Mouse (Mus musculus) mesoderm, embryonic 11.5 days (tissue): Measurements from ENCODE around the gene 2810021J22Rik.

Experiments
- DNase-seq: peaks from one replicate; pipeline ENCODE4 v3.0.0-alpha.2; 2012; ENCODE audit warnings: low read depth, low spot score

The 2810021J22Rik gene

DNA sequence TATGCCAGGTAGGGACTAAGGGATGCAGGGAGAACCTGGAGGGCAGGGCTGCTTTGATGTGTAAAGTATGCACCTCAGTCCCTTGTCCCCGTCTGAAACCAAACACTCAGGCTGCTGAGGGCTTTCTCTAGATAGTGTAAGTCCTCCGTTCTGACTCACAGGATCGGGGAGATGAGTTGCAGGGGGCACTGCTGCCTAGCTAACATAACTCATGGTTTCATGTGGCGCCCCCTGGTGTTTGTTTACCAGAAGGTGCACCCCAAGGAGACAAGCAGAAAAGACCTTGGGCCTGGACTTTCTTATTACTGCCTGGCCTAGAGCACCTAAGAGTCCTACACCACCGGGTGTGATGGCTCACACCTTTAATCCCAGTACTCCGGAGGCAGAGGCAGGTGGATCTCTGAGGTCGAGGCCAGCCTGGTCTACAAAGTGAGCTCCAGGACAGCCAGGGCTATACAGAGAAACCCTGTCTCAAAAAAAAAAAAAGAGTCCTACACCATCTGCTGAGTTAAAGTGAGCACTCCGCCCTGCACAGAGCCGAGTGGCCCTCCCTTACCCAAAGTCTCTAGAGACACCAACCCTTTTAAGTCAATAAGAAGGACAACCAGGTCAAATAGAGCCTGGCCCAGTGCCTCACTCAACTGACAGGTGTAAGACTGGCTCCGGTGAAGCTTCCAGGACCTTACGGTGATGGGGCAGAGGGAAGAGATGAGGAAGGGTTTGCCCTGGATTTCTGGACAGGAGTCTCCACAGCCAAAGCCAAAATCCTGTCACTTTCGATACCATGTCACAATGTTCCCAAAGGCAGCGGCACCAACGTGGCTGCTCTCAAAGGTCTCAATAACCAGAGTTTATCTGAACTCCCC lies 50.1 kb downstream of the 2810021J22Rik start:
- peak; percentile 48 for DNase-seq

DNA sequence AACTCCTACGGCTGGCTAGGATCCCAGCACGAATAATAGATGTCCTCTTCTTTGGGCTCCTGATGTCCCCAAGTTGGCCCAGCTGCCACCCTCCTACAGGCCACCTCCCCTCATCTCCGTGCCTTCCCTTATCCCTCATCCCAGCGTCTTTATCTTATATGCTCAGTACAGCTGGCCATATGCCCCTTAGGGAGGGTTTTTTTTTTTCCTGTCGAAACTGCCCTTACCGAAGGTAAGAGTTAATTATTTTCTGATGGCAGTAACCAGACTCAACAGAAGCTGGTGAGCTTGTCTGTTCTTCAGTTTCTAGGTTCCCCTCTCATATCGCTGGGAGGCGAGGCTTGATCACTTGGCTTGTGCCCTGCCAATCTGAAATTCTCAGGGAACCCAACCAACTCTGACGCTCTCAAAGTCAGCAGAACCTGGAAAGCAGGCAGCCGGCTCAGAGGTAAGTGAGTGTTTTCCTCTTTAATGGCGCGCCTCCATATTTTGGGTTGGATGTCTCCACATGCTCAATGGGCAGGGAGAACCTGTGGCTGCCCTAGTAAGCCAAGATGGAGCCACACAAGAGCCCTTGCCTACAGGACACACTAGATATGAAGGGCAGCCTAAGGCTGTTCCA lies 50.8 kb downstream of the 2810021J22Rik start, which contains the start of gene Btnl10:
Gene Btnl10, plus strand, starts transcription at position 164 of the 622 bp plus-strand sequence.
- no peak for DNase-seq

DNA sequence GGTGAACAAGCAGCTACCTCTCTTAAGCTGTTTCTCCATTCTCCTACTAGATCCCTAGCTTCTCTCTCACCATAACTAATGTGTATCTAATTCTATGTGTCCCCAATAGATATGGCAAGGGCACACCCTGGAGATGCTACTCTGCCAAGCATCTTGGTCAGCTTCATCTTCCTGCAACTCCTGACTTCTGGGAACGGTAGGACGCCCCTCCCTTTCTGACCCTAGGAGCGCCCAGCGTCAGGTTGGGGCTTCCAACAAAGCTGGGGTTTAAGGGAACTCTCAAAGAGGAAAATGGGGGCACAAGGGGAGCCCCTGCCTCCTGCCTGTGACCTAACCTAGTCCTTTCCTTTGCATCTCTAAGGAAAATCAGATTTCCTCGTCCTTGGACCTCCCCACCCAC lies 51.7 kb downstream of the 2810021J22Rik start:
- DNase-seq = no peak

DNA sequence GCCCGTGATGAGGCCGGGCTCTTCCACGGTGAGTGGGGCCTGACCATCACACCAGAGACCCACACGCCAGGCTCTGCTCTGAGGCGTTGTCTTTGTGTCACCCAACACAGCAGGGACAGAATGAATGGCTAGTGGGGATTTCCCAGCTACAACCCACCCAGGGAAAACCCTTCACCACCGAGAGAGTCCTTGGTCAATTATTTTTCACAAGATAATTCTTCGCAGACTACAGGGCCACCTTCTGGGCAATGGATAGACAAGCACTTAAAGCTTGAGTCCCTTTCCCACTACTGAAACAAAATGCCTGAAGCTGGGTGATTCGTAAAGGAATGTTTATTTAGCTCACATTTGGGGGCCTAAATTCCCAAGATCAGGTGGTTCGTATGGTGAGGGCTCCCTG lies 55.4 kb downstream of the 2810021J22Rik start:
- no peak for DNase-seq

DNA sequence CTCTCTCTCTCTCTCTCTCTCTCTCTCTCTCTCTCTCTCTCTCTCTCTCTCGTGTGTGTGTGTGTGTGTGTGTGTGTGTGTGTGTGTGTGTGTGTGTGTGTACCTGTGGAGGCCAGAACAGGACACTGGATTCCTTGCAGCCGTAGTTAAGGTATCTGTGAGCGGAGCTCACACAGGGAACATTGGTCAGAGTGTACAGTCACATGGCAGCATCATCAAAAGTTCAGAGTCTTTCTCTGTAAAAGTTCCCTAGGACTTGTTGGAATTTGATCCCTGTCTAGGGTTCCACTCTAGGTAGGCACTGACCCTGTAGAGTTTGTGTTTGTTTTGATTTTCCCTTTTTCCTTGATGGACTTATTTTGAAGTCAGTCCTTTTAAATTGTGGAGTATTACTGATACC lies 59.6 kb downstream of the 2810021J22Rik start:
- no peak for DNase-seq

DNA sequence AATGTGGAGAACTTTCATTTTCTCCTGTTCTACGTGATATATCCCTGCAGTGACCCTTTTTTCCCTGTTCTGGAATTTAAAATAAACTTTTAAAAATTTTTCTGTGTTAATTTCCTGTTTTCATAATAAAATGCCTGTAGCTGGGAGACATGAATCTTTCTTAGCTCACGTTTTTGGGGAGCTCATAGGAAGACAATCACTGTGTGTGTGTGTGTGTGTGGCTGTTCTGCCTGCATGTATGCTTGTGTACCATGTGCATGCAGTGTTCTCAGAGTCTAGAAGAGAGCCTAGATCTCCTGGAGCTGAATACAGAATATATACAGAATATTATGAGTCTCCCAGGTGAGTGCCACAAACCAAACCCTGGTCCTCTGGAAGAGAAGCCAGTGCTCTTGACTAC lies 60.0 kb downstream of the 2810021J22Rik start:
- DNase-seq = no peak

DNA sequence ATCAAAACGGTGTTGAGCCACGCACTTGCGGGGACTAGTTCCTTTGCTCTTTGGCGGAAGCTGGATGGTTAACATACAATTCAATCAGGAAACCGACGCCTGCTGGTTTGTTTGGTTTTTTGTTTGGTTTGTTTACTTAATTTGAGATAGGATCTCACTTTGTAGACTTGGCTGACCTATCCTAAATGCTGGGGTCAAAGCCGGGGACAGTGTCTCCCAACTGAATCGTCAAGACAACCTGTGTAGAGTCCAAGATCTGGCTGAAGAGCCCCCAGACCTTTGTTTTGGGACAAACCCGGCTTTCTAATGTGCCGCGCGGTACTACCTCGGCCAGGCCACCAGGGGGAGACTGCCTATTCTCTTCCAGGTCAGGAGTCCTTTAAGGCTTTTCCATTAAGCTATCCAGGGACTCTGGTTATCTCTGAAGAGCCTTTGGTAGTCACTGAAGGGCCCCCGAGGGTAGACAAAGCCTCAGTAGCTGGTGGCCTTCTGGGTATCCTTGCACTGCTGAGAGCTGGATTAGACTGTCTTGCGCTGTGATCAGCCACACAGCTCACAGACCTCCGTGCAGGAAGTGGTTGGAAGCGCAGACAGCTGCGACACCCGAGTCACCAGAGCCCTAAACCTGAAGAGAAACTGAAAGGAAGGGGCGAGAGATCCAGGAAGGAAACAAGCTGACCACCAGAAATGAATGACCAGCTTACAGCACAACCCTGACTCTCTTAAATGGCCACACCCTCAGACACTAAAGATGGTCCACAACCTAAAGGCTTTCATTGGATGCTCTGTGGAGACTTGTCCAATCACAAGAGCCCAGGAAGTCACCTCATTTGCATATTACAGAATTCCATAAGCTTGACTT lies 61.0 kb downstream of the 2810021J22Rik start:
- DNase-seq = peak; percentile 39

DNA sequence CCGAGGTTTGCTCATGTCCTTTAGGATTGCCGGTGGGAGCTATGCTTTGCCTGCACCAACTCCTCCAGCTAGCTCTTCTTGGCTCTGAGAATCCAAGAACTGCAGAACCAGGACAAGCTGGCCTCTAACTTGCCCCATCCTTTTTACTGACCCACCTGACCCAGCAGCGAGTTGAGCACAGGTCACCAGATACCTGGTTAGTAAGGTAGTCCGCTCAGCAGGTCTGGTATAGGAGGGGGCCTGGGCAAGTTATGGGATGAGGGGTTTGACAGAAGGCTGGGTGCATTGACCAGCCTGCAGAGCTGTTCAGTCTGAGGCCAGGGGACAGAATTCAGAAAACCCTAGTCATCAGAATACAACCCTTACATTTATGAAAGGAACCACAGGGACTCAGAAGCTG lies 62.0 kb downstream of the 2810021J22Rik start:
- no peak for DNase-seq

DNA sequence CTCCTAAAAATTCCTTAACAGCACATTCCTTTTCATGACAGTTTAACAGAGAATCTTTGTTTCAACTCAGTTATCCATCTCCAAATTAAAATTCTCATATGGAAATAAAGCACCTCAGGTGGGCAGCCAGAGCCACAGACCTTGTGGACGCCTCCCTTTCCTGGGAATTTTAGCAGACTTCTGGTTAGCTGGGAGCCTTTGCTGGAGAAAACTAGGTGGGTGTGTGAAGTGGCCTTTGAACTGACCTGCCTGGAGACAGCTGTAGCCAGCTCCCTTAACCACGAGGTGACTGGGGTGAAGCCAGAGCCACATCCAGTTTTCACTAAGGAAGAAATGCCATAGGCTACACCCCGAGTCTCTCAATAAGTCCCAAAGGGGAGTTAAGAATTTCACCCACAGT lies 62.6 kb downstream of the 2810021J22Rik start:
- no peak for DNase-seq

DNA sequence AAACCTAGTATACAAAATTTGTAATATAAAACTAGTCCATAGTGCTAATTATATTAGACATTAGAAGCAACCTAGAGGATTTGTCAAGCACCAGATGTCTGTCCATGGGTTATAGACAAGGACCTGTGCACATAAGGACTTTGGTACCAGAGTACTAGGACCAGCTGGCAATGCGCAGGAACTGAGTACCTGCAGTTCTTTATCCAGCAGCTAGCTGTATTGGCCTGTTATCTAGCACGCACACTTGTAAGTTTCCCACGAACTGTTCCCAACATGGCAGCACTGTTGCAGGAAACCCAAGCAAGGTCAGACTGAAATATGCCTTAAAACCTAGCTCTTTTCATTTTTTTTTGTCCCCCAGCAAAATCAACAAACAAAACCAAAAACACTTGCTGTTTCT lies 63.2 kb downstream of the 2810021J22Rik start:
- no peak for DNase-seq

DNA sequence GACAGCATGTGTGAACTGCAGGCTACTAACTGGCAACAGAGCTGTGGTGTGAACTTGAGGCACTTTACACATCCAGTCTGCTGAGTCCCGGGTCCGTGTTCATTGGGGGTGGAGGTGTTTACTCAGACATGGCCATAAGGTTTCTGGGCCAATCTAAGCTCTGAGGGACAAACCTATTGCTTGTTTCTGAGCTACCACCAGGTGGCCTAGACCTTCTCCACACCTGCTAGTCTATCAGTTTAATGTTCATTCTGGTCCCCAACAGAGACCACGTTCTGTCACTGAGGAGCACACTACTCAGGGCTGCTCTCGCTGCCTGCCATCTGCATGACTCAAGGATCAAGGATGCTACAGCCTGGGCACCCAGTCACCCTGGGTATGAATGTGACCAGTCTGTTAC lies 64.6 kb downstream of the 2810021J22Rik start:
- DNase-seq = no peak
